Mouse (Mus musculus) heart, adult 2 months (tissue): ENCODE results near the gene Rb1.

Experiments used
- CTCF ChIP-seq: fragments of 200-600 bp; IDR thresholded peaks from 2 replicates; pipeline ENCODE4 v1.8.1; 2022; ENCODE audit warnings: antibody characterized with exemption, mild to moderate bottlenecking, moderate library complexity
- EP300 ChIP-seq: fragments of 200-500 bp; IDR thresholded peaks from 2 replicates; pipeline ENCODE4 v1.6.1; 2011; ENCODE audit warnings: low read depth, low read length, control low read depth; ENCODE audit not compliant: insufficient read depth
- POLR2A ChIP-seq: fragments of 200-500 bp; IDR thresholded peaks from 2 replicates; pipeline ENCODE4 v1.6.1; 2011; ENCODE audit warnings: mild to moderate bottlenecking, low read depth, low read length, control low read depth; ENCODE audit not compliant: insufficient read depth

- TF ChIP-seq CTCF (no peak), EP300 (no peak), POLR2A (peak; percentile 37; the same call in 1 of the 2 replicates)
Measured at GRCm38 (mm10) chr14:73238498-73239250, 86.9 kb downstream of the Rb1 start.
